Mouse (Mus musculus): ENCODE results near the gene Chchd6. TPM values are rescaled to one million over a fixed set of nuclear protein-coding genes. Genes with fewer than 3 reads are reported as not detected.

Chchd6 gene
- polyA plus RNA-seq, 1 experiment from 2014 or later, result 8.8 TPM

GRCm38 (mm10) chr6:89454437-89454836 is 141.0 kb downstream of the Chchd6 start:
- ATAC-seq (no peak), DNase-seq (no peak)
- H3K9ac ChIP-seq (replicated peaks), result no peak overlapping the region
- peaks cover 13% of the 10 kb centered on the region for H3K4me1 ChIP-seq (ENCODE audit: insufficient read depth)
- no peak for TF ChIP-seq CTCF (IDR thresholded peaks at IDR 0.05; ENCODE audit: low read depth)
- no peak for TF ChIP-seq EP300 (IDR thresholded peaks at IDR 0.05; ENCODE audit: low read depth)
- H3K36me3 ChIP-seq (replicated peaks; ENCODE audit: insufficient read depth, low read length), result no peaks in the 10 kb centered on the region
- 88% methylated on average over 2 of the region's 2 CpGs for WGBS (ENCODE audit: insufficient replicate concordance)
- no peak overlapping the region for H3K4me3 ChIP-seq (ENCODE audit: low read depth, low read length)
- no peak overlapping the region for H3K27ac ChIP-seq (ENCODE audit: low read depth)
- H3K27me3 ChIP-seq (ENCODE audit: insufficient read depth, low read length), result no peaks in the 10 kb centered on the region
- H3K4me2 ChIP-seq (ENCODE audit: low read depth, low read length), result no peak overlapping the region
- no peaks in the 10 kb centered on the region for H3K9me3 ChIP-seq (ENCODE audit: low read length)

- no peaks in the 10 kb centered on the region for H3K27me3 ChIP-seq (ENCODE audit: insufficient read depth, low read length)
- H3K27ac ChIP-seq (ENCODE audit: low read depth), result no peak overlapping the region
- H3K4me2 ChIP-seq (ENCODE audit: low read depth, low read length), result no peak overlapping the region
- no peak overlapping the region for H3K9ac ChIP-seq (replicated peaks)
- DNase-seq, result no peak
- H3K36me3 ChIP-seq (replicated peaks; ENCODE audit: insufficient read depth, low read length), result no peaks in the 10 kb centered on the region
- 65% methylated on average over 7 of the region's 7 CpGs for WGBS (ENCODE audit: insufficient replicate concordance)
- peaks cover 13% of the 10 kb centered on the region for H3K4me1 ChIP-seq (ENCODE audit: insufficient read depth)
- no peaks in the 10 kb centered on the region for H3K9me3 ChIP-seq (ENCODE audit: low read length)
- no peak for TF ChIP-seq EP300 (IDR thresholded peaks at IDR 0.05; ENCODE audit: low read depth)
- TF ChIP-seq CTCF (IDR thresholded peaks at IDR 0.05; ENCODE audit: low read depth), result no peak
- H3K4me3 ChIP-seq (ENCODE audit: low read depth, low read length), result no peak overlapping the region
- no peak for ATAC-seq
These were observed 142.3 kb downstream of the Chchd6 start for GRCm38 (mm10) chr6:89452976-89453674.

GRCm38 (mm10) chr6:89452356-89452755 is 143.1 kb downstream of the Chchd6 start:
- no peak overlapping the region for H3K27ac ChIP-seq (ENCODE audit: low read depth)
- WGBS (ENCODE audit: insufficient replicate concordance), result 75% methylated on average over 6 of the region's 6 CpGs
- DNase-seq, result no peak
- TF ChIP-seq EP300 (IDR thresholded peaks at IDR 0.05; ENCODE audit: low read depth), result no peak
- TF ChIP-seq CTCF (IDR thresholded peaks at IDR 0.05; ENCODE audit: low read depth), result no peak
- H3K4me1 ChIP-seq (ENCODE audit: insufficient read depth), result peaks cover 13% of the 10 kb centered on the region
- no peak overlapping the region for H3K9ac ChIP-seq (replicated peaks)
- H3K4me2 ChIP-seq (ENCODE audit: low read depth, low read length), result no peak overlapping the region
- no peak for ATAC-seq
- no peaks in the 10 kb centered on the region for H3K9me3 ChIP-seq (ENCODE audit: low read length)
- H3K4me3 ChIP-seq (ENCODE audit: low read depth, low read length), result no peak overlapping the region
- H3K36me3 ChIP-seq (replicated peaks; ENCODE audit: insufficient read depth, low read length), result no peaks in the 10 kb centered on the region
- H3K27me3 ChIP-seq (ENCODE audit: insufficient read depth, low read length), result no peaks in the 10 kb centered on the region

- Histone ChIP-seq H3K9me3 (ENCODE audit: low read length) (no peaks in the 10 kb centered on the region), H3K27me3 (ENCODE audit: insufficient read depth, low read length) (no peaks in the 10 kb centered on the region), H3K4me2 (ENCODE audit: low read depth, low read length) (no peak overlapping the region), H3K4me1 (ENCODE audit: insufficient read depth) (peaks cover 3% of the 10 kb centered on the region; the same call in 1 of the 2 replicates), H3K27ac (ENCODE audit: low read depth) (no peak overlapping the region), H3K9ac (replicated peaks) (no peak overlapping the region), H3K4me3 (ENCODE audit: low read depth, low read length) (no peak overlapping the region), H3K36me3 (replicated peaks; ENCODE audit: insufficient read depth, low read length) (no peaks in the 10 kb centered on the region)
- TF ChIP-seq CTCF (IDR thresholded peaks at IDR 0.05; ENCODE audit: low read depth), result no peak
- no peak for TF ChIP-seq EP300 (IDR thresholded peaks at IDR 0.05; ENCODE audit: low read depth)
- ATAC-seq (0 out of 2 replicates have a peak, but pooled peaks have one; percentile 21), DNase-seq (no peak)
- WGBS (ENCODE audit: insufficient replicate concordance), result 42% methylated on average over 3 of the region's 3 CpGs
These were observed 146.7 kb downstream of the Chchd6 start for GRCm38 (mm10) chr6:89448736-89449135.

- no peak for ATAC-seq
- Histone ChIP-seq H3K36me3 (replicated peaks; ENCODE audit: insufficient read depth, low read length) (no peaks in the 10 kb centered on the region), H3K4me2 (ENCODE audit: low read depth, low read length) (no peak overlapping the region), H3K4me1 (ENCODE audit: insufficient read depth) (no peaks in the 10 kb centered on the region), H3K27ac (ENCODE audit: low read depth) (no peak overlapping the region), H3K27me3 (ENCODE audit: insufficient read depth, low read length) (no peaks in the 10 kb centered on the region), H3K4me3 (ENCODE audit: low read depth, low read length) (no peak overlapping the region), H3K9me3 (ENCODE audit: low read length) (no peaks in the 10 kb centered on the region), H3K9ac (replicated peaks) (no peak overlapping the region)
- TF ChIP-seq CTCF (IDR thresholded peaks at IDR 0.05; ENCODE audit: low read depth), result no peak
- no peak for TF ChIP-seq EP300 (IDR thresholded peaks at IDR 0.05; ENCODE audit: low read depth)
- 90% methylated on average over 4 of the region's 4 CpGs for WGBS (ENCODE audit: insufficient replicate concordance)
- no peak for DNase-seq
These were observed 154.8 kb downstream of the Chchd6 start for GRCm38 (mm10) chr6:89440671-89441070.

GRCm38 (mm10) chr6:89431920-89432482 is 163.5 kb downstream of the Chchd6 start:
- ATAC-seq, result peak; percentile 55

More at GRCm38 (mm10) chr6:89431920-89432482, 163.5 kb downstream of the Chchd6 start:
- Histone ChIP-seq H3K27me3 (ENCODE audit: insufficient read depth, low read length) (no peaks in the 10 kb centered on the region), H3K27ac (ENCODE audit: low read depth) (no peak overlapping the region), H3K4me1 (ENCODE audit: insufficient read depth) (no peaks in the 10 kb centered on the region), H3K36me3 (replicated peaks; ENCODE audit: insufficient read depth, low read length) (no peaks in the 10 kb centered on the region), H3K9ac (replicated peaks) (no peak overlapping the region), H3K4me3 (ENCODE audit: low read depth, low read length) (no peak overlapping the region), H3K9me3 (ENCODE audit: low read length) (no peaks in the 10 kb centered on the region), H3K4me2 (ENCODE audit: low read depth, low read length) (no peak overlapping the region)
- no peak for DNase-seq
- 40% methylated on average over 2 of the region's 2 CpGs for WGBS (ENCODE audit: insufficient replicate concordance)
- TF ChIP-seq EP300 (IDR thresholded peaks at IDR 0.05; ENCODE audit: low read depth) (no peak), CTCF (IDR thresholded peaks at IDR 0.05; ENCODE audit: low read depth) (no peak)

Measured in liver, postnatal 0 days (tissue).